Mouse (Mus musculus) layer of hippocampus, adult 9-11 months (tissue): ENCODE data around the gene Dag1.
"Not testable (repeated sequence)": the region's sequence is repeated elsewhere in the genome, so short reads cannot be mapped to it uniquely, and the experiment has no call there.

ENCODE experiments used
- DNase-seq: peaks from one replicate; pipeline ENCODE4 v3.0.0; 2022

Gene Dag1

DNA sequence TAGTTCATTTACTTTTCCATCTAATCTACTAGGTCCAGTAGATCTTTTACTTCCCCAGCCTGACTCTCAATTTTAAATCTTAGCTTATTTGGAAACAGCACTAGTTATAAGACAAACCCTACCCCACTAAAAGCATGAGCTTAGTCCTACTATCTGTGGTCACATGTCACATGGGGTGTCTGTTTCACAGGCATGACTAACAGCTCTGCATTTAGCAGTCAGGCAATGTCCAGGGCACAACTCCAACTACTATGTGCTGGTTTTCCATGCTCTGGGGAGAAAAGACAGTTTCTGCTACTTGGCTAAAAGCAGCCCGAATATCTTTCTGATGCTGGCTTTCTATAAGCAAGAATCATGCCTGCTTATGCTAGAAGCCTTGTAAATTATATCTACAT is 43.4 kb downstream of the Dag1 start:
- peak; percentile 72 for DNase-seq

DNA sequence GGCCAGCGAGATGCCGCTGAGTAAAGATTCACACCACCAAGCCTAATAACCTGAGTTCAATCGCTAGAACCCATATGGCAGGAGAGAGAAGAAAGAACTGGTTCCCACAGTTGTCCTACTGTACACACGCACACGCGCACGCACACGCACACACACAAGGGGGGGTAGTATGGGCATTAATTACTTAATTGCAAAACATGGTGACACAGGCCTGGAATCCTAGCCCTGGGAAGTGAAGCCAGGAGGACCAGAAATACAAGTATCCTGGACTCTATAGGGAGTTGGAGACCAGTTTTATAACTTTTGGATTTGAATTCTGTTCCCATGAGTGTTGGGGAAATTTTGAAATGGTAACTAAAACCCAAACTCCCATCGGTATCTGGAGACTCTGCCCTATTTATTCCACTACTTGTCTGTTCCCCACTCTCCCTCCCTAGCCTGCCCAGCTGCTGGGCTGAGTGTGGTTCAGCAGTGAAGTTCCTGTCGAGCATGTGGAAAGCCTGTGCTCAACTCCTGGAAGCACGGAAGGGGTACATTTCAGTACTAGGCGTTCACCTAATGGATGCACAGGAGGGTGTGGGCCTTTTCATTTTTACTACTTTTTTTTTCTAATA is 43.9 kb downstream of the Dag1 start:
- DNase-seq, result no peak

DNA sequence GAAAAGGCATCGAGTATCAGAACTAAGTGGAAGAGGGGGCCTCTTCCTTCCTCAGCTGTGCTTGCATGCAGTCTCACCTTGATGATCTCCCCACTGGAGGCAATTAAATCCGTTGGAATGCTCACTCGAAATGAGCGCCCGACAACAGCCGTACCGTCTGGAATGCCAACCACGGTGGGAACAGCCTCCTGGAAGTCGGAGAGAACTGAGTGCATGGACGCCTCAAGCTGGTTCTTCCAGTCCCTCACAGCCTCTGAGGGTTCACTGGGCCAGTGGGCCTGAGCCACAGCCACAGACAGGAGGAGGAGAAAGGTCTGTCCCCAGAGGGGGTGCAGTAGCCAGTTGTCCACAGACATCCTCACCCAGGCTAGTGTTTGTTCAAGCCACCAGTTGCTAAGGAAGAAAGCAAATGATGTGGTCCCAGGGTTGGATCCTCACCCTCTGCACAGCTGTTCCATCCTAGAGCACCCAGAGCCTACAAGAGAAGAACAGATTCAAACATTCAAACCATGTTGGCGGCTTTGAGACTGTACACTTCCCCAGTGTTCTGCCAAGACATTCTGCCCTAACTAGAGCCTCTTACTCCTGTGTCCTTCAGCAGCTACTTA is 45.7 kb downstream of the Dag1 start:
- no peak for DNase-seq

DNA sequence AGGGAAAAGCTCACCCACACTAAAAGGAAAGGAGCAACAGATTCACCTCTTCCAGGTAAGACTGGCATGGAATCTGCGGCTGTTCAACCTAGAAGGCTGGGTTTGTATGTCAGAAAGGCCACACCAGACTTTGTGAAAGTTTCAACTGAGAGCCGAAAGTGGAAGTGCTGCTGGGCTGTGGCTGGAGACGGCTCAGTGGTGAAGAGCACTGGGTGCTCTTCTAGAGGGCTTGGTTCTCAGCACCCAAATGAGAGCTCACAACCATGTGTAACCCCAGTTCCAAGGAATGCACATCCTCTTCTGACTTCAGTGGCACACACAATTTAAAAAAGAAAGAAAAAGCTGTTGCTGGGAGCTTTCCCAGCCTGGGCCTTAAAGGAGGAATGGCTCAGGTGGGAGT is 46.4 kb downstream of the Dag1 start:
- DNase-seq, result no peak

DNA sequence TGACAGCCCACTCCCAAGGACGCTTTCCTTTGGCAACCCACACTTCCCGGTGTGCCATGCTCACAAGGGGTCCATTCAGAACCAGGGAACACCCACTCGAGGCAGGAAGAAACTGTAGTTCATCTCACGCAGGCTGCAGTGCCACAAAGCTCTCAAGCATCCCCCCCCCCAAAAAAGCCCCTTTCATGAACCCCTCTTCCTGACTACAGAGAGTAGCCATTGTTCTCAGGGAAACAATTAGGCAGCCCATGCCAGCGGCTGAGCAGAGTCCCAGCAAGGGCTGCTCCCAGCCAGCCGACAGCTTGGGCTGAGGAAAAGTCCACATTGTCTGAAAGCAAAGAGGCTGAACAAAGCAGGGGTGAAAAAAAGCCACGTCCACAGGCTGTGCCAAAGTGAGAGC is 50.7 kb downstream of the Dag1 start:
- no peak for DNase-seq

DNA sequence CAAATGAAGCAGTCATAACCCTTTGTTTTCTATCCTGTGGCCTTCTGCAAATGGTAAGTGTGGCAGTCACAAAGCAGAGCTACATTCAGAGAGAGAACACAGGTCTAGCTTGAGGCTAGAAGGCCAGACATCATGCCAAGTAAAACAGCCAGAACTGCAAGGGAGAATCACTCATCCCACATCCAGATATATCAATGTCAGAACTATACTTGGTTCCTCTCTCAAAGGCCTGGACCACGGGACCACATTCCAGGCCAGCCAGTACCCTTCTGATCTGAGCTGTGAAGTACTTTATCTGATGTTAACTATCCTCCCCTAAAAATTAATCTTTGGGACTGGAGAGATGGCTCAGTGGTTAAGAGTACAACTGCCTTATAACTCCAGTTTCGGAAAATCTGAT is 51.3 kb downstream of the Dag1 start:
- DNase-seq, result no peak

DNA sequence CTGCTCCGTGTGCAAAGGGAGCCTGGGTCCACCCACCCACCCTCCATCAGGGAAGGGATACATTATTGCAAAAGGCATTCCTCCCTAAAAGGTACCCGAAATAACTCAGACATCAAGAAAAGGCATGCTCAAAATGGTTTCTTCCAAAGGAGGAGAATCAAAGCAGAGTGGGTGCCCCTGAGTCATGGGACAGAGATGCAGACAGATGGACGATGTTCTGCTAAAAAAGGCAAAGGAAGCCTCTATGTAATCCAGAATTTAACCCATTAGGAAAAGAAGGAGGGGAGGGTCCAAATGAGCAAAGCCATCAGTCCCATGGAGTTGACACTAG is 58.2 kb downstream of the Dag1 start:
- DNase-seq, result no peak

DNA sequence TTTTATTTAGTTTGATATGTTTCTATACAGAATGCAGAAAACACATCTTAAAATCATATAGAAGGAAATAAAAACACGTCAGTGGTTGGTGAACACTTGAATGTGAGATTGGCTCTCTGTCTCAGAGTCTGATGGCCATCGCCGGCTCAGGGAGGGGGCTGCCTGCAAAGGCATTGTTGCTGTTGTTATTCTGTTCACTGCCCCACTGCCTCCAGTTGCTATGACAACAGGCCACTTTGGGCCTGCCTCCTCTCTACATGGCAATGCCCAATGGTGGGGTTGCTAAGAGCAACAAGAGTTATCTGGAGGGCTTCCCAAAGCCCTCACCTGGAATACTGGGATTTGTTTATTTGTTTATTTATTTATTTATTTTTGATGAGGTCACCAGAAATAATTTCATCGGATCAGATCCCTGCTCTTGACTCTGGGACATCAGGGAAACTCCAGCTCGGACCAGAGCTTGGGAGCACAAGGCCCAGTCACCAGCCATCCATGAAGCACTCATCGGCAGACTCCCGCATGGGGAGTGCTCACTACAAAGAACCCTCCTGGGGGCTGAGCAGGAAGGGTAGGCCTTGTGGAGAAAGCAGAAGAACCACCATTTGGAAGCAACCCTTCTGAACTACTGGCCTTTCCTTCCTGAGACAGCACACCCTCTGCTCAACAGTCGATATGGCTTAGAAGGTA is 58.7 kb downstream of the Dag1 start:
- peak; percentile 48 for DNase-seq

DNA sequence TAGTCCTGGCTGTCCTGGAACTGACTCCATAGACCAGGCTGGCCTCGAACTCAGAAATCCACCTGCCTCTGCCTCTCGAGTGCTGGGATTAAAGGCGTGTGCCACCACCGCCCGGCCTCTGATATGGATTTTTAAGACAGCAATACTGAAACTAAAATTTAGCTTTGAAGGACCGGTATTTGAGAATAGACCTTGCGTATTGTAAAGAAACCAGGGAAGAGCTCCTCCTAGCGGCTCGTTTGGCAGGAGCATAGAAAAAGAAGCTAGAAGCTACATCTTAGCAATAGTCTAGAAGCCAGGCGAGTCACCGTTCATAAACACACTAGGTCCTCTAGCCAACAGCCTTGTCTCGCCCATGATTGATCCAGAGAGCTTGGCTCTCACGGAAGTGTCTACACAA is 60.7 kb downstream of the Dag1 start:
- DNase-seq, result peak; percentile 72

DNA sequence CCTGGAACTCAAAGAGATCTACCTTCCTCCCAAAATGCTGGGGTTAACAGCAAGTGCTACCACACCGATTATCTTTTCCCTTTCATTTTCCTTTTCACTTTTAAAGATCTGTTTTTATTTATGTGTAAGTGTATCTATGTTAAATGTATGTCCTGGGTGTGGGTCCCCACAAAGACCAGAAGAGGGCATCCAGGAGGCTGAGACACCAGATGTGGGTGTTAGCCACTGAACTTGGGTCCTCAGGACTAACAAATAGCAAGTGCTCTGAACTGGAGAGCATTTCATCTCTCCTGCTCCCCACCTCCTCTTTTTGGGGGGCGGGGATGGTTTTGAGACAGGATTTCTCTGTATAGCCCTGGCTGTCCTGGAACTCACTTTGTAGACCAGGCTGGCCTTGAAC is 61.6 kb downstream of the Dag1 start:
- DNase-seq, result no peak

DNA sequence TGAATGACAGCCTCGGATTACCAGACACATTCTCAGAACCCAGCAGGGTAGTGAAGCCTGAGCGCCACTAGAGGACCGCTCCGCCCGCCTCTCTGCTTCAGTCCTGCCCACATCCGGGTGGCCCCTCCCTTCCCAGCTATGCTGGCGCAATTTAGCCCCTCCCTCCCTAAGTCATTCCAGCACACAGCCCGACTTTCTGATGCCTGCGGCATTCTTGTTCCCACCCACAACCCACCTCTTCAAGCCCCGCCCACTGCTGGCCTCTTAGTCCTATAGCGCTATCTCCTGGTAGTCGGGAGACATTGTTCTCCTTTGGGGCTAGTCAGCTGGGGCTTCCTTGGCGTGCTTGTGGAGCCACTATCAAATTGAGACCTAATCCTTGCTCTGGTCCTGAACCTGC is 62.6 kb downstream of the Dag1 start:
- DNase-seq, result peak; percentile 97

DNA sequence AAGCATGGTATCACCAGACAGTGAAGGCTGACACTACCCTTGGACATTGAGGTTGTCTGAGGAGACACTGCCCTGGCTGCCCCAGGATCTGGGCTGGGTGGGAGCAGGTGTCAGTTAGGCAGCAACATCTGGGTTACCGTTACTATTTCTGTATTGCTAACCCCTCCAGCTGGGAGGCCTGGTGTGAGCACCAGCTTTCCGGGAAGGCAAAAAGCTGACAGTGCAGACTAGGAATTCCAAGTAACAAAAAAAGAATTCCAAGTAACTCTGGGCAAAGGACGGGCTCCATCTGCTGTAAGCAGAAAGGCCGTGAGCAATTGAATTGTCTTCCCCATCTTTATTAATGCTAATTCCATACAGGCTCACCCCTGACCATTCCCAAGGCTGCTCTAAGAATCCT is 65.1 kb downstream of the Dag1 start:
- DNase-seq, result no peak

DNA sequence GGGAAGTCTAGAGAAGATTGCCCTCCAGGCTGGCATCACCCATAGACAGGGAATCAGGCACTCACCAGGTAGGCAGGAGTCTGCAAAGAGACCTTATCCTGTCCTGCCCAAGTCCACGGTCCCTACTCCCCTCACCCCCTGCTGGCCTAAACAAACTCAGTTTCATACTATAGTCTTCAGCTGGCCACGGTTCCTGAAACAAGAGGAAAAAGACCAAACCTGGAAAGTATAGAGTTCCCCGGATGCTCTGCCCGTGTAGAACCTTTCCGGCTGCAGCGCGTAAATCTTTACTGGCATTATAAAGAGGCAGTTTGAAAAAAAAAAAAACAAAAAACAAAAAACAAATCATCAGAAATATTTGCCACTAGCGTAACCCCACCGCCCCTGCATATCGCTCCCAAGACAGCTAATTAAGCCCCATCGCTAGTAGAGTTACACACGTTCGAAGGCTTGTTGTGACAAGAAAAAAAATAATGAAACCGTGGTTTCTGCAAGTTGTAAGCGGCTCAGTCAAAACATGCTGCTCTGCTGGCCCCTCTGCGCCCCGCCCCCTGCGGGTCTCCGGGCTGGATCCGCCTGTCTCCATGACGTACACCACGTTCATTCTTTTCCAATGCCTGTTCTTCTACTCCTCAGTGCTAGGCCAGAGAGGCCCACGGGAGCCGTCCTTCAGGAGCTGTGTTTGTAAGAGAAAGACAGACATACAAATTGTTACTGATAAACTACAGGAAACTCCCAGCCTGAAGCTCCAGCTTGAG is 66.7 kb downstream of the Dag1 start:
- DNase-seq, result no peak

DNA sequence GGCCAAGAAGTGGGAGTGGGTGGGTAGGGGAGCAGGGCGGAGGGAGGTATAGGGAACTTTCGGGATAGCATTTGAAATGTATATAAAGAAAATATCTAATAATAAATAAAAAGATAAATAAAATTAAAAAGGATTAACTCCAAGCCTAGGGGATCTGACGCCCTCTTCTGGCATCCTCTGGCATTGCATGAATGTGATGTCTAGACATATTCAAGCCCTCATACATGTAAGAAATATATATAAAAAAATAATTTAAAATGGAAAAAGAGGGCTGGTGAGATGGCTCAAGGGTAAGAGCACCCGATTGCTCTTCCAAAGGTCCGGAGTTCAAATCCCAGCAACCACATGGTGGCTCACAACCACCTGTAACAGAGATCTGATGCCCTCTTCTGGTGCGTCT is 67.5 kb downstream of the Dag1 start:
- not testable (repeated sequence) for DNase-seq

DNA sequence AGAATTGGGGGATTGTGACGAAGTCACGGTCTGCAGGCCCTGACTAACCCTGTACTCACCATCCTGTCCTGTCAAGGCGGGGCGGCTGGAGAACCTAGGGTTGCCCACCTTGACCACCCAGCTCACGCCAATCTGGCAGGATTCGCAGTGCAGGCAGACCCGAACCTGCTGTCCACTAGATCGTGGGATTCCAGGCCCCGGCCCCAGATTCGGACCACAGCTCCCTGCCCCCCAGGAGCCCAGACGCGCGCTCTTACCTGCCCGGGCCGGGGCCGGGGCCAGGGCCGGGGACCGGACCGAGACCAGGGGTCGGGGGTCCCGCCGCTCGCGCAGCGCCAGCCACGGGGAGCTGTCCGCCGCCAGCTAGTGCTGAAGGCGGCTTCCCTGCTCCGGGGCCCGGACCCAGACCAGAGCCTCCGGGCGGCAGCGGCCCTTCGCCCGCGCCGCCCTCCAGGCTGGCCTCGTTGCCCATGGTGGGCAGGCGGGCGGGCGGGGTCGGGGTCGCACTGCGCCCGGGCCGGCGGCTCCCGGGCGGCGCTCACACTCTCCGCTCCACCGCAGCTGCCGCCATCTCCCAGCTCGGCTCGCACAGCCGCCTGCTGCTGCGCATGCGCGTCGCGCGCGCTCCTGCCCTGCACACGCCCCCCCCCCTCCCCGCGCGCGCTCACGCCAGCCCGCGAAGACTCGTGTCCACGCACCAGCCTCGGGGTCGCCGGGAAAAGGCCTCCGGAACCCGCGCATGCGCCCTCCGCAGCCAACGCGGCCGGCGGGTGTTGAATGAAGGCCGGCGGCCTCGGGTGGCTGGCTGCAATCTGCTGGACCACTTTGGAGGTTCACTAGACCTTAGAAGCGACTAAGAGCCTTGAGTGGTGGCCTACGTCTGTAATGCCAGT is 73.7 kb downstream of the Dag1 start, which contains the start of gene Bsn:
TSS of gene Bsn (minus strand) at position 598 of the 893 bp plus-strand sequence.
- DNase-seq, result peak; percentile 69

DNA sequence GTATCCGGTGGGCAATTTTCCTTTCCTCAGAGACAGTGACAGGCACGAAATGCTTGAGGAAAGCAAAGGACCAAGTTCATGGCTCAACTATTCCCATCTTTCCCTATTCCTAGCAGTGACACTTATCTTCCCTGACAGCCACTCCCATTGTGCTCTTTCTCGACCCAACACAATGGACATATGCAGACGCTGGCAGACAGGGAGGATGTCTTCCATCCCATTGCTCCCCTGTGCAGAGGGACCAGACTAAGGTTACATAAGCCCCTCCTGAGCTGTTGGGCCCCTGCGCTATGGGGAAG is 74.3 kb downstream of the Dag1 start:
- no peak for DNase-seq

DNA sequence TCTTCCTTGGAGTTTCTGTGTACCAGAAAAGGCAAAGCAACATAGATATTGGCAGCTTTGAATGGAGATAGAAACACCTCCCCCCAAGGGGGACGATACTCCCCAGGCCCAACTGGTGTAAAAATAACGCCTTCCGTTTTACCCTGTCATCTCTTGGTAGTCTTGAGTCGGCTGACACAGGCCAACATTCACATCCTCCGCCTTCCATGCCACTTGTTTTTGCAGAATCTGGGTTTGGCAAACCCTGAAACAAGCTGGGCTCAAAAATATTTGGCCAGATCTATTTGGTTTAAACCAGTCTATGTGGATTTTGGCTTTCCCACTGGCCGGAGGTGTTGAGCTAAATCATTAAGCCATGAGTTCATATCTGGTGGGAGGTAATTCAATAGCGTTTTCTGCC is 74.7 kb downstream of the Dag1 start:
- no peak for DNase-seq

DNA sequence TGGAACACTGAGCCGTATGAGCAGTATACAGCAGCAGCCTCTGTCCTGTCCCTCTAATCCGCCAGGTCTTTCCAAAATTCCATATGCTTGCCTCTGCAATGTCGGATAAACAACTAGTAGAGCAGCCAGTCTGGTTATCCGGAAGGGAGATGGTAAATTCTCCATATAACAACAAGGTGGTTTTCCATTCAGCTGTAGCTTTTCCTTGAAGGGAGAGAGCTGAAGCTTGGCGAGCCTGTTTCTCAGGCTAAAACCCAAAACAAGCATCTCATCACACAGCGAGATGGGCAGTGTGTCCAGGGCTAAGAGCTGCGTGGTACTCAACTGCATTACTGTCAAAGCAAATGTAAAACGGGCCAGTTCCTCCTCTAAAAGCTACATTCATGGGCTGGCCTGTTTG is 75.2 kb downstream of the Dag1 start:
- no peak for DNase-seq

DNA sequence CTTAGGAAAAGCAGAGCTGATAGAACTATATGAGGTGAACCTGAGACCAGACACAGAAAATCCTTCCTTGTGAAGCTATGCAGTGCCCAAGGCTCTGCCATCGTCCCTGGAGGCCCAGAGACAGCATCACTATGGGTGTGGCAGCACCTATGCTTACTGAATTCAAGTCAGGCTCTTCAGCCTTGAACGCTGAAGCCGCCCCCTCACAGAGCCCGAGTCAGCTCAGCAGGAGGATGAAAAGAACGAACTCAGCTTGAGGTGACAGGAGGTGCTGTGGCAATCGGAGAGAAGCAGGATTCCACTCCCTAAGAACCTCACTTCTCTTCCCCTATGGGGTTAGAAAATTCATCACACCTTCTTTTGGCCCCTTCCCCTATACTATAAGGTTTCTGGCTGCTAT is 76.1 kb downstream of the Dag1 start:
- no peak for DNase-seq

DNA sequence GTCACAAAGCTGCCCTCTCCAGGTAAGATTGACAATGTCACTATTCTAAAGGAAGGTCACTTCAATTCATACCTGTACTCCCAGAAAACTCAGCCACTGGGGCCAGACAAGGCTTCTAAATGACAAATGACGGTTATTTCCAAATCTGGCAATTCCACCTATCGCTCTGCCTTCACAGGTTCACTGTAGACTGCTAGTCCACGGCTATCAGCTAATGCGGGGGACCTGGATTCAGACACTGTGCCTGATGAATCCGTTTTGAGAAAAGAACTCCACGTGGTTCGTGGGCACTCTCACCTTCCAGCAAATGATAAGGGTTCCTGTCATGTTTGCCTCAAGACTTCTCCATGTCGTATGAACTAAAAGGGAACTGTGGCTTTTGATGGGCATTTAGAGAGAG is 78.0 kb downstream of the Dag1 start:
- DNase-seq, result no peak

DNA sequence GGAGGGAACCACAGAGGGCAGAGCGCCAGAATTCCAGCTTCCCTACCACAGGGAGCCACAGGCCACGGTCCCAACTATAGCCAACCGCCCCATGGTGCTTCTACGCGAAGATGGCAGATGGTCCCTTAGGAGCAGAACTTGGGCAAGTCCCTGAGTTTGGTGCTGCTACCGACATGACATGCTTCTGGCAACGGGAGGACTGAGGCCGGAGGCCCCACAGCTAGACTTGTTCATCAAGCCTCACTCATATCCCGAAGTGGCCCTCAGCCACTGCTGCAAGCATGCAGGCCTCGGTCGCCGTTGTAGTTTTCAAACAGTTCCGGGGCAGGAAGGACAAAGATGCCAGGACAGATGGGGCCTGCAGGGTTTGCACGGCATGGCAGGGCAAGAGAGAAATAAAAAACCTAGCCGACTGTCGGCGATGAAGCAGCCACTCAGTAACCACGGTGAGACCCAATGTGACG is 80.2 kb downstream of the Dag1 start:
- DNase-seq, result no peak

DNA sequence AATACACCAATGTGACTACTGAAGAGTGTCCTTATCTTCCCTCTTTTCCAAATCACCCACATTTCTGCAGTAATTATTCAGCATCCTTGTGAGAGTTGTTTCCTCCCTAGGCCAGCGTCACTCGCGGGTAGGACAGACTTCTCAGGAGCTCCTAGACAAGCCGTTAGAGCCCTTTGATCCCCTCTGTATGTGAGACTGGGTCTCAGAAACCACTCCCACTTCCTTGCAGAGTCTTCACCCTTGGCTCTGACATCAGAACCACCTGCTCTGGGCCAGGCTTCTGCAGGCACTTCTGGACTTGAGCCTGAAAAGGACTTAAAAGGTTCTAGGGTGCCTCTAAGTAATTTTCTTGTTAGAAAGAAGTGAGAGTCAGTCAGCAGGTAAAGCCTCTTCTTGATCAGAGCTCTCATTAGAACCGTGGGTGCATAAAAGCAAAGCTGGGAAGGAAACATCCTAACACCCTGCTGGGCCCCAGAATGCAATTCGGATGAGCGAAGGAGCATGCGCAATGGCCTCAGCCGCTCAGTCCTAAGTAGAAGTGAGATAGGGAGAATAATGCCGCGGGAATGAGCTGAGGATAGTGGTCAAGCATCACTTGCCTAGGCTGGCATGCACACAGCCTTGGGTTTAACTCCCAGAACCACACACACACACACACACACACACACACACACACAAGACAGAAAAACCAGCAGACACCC is 80.8 kb downstream of the Dag1 start:
- DNase-seq, result no peak
